Mouse (Mus musculus): ENCODE measurements around the gene Slc39a2.
"Not testable (repeated sequence)": the region's sequence is repeated elsewhere in the genome, so short reads cannot be mapped to it uniquely, and the experiment has no call there.

Slc39a2 gene

GRCm38 (mm10) chr14:51892191-51892939 is at the start of gene Slc39a2:
Gene Slc39a2 (plus strand): TSS chr14:51892889.
- DNase-seq = no peak

DNA sequence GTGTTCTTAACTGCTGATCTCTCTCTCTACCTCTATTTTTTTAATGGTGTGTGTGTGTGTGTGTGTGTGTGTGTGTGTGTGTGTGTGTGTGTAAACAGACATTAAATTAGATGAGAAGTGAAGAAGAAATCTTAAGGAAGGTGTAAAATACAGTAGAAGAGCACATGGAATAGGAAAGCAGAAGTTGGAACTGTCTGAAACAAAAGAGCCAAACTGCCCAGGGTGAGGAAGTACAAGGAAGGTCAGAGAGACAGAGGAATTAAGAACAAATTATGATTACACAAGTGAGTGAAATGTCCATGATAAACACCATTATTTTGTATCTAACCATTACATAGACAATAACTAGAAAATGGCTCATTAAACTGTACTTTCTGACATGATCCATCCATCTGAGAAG is 48.8 kb upstream of the Slc39a2 start:
- DNase-seq = no peak

- no peak for DNase-seq
Observed at GRCm38 (mm10) chr14:51846566-51846965, 46.1 kb upstream of the Slc39a2 start.

DNA sequence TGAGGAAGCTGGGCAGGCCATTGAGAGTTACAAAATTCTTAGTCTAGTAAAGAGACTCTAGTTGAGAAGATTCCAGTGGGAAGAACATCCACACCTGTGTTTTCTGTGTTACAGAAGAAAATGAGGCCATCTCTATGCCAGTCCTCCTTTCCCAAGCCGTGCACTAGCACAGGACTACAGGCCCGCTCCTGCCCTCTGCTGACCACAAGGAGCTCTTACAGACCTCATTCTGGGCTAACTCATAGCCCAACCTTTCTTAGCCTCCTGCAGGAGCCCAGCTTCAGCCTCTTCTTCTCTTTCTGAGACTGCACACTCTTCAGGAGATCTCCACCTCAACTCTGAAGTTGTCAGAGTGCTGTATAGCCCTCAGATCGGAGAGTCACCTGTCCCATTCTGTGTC is 41.7 kb upstream of the Slc39a2 start:
- not testable (repeated sequence) for DNase-seq

GRCm38 (mm10) chr14:51853399-51853798 is 39.3 kb upstream of the Slc39a2 start, which contains the start of gene Ear6:
Gene Ear6 (plus strand): TSS chr14:51853699.
- no peak for DNase-seq

- DNase-seq = not testable (repeated sequence)
Observed at GRCm38 (mm10) chr14:51855280-51855679, 37.4 kb upstream of the Slc39a2 start.

GRCm38 (mm10) chr14:51863603-51864002 is 29.1 kb upstream of the Slc39a2 start:
- DNase-seq = not testable (repeated sequence)

DNA sequence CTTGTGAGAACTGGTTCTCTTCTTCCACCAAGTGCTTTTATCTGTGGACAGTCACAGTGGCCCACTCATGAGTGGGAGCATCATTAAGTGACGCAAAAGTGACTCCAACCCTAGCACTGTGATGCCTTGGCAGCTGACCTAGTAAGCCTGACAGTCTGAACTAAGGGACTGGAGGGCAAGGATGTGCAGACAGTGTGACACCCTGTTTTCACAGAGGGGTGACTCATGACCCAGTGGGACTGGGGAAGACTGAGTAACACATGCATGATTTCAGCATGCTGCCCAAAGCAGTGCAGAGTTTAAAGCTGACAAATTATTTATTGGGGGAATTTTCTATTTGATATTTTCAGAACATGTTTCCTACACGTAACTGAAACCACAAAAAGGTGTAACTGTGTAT is 21.9 kb upstream of the Slc39a2 start:
- no peak for DNase-seq

GRCm38 (mm10) chr14:51871741-51872140 is 20.9 kb upstream of the Slc39a2 start:
- DNase-seq = no peak

- DNase-seq = no peak
Observed at GRCm38 (mm10) chr14:51877517-51877916, 15.2 kb upstream of the Slc39a2 start.

GRCm38 (mm10) chr14:51883527-51884030 is 9.1 kb upstream of the Slc39a2 start:
- peak; percentile 81 to 86 for DNase-seq

GRCm38 (mm10) chr14:51884031-51884544 is 8.6 kb upstream of the Slc39a2 start:
- peak in 1 of 2 experiments; percentile 6 for DNase-seq

DNA sequence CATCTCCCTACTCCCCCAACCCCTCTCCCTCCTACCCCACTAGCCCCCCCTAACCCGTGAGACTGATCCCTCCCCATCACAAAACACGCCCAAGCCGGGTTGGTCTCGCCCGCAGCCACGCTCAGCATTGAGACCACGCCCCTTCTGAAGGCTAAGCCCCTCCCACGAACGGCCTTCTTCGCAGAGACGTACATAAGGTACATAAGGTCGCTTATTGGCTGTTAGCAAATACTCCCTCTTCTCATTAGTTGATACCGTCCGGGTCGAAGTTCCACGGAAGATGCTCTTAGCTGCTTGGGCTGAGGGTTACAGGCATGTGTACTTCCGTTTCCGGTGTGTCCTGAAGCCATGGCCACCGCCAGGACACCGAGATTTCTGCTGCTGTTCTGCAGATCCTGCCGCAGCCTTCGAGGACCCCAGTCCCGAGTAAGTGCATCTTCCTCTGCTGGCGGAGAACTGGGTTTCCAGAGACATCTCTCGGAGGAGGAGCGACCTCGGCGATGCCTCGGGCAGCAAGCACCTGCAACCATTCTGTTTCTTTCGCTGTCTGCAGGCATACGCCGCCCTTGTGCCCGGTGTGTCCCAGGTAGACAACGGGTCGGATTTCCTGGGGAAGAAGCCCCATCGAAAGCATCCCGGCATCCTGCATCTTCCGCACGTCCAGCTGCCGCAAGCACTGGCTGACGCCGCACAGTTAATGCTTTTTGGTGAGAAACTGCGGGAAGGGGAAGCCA is 7.9 kb upstream of the Slc39a2 start, which contains the start of gene Mettl17:
Gene Mettl17 (plus strand): TSS at position 245 of the 734 bp plus-strand sequence.
- peak; percentile 95 to 97 for DNase-seq

DNA sequence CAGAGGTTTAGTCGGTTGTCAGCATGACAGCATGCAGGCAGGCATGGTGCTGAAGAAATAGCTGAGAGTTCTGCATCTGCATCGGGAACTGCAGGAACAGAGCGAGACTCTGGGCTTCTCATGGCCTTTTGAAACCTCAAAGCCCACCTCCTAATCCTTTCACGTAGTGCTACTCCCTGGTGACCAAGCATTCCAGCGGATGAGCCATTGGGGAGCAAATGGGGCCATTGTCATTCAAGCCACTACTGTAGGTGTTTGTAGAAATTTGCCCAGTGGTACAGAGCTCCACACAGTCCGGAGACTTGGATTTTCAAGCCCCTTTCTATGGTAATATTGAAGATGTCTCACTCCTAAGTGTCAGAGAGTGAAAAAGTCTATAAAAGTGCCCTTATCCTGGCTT is 6.6 kb upstream of the Slc39a2 start:
- DNase-seq = no peak

DNA sequence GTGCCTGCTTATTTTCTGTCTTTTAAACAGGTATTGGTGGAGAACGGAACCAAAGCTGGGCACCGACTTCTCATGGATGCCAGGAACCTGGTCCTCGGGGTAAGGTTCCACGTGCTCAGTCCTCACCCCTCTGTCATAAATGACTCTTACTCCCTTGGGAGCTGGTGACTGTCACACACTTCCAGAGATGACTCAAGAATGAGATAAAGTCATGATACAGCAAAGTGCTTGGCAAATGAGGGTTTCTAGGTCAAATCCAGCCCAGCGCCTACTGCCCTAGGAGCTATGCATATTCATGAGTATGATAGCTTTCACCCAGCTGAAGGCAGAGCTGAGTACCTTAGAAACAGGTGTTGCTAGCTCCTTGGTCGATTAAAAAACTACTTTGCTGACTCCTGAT is 2.9 kb upstream of the Slc39a2 start:
- no peak for DNase-seq

- DNase-seq = no peak
Observed at GRCm38 (mm10) chr14:51893094-51893794, 555 bp downstream of the Slc39a2 start.

DNA sequence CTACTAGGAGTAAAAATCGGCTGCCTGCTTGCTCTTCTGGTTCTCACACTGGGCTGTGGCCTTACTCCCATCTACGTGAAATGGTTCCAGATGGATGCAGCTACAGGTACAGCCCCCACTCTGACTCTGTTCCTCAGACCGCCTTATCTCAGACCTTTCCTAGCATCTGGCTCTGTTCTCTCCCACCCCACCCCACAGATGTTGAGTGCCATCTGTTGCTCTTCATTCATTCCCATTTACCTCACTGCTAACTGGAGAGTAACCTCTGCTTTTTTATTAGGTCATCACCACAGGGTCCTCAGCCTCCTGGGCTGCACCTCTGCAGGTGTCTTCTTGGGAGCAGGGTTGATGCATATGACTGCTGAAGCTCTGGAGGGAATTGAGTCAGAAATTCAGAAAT is 1.1 kb downstream of the Slc39a2 start:
- DNase-seq = no peak

DNA sequence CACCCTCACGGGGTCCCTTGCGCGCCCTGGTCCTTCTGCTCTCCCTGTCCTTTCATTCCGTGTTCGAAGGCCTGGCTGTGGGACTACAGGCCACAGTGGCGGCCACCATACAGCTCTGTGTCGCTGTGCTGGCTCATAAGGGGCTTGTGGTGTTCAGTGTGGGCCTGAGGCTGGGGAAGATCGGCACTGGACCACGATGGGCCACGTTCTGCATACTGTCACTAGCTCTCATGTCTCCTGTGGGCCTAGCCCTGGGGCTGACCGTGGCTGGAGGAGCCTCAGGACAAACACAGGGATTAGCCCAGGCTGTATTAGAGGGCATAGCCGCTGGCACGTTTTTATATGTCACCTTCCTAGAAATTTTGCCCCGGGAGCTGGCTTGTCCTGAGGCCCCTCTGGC is 2.4 kb downstream of the Slc39a2 start:
- DNase-seq = no peak

- DNase-seq = no peak
Observed at GRCm38 (mm10) chr14:51896019-51896418, 3.3 kb downstream of the Slc39a2 start.

DNA sequence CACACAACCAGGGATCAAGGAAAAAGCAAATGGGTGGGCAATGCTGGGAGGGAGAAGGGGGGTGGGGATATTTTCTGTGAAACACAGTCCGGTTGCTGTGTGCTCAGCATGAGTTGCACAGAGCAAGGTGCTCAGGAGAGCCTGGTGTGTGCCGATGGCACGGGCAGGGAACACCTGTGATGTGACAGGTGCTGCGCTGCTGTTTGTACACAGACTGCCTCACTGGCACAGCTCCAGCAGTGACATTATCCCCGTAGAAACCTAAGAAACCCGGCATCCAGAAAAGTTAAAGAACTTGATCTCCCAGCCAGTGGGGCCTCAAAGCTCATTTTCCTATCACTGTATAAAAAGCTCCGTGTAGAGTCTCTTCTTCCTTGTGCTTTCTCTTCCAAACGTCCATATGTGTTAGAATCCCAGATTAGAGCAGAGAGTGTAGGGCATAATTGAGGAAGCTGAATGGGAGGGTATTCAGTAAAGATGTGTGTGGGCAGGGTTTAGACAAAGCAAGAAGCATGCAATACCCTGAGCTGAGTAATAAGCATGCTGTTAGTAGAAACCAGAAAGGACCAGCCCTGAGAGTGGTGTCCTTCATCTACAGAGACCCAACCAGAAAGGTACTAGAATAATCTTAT is 4.0 kb downstream of the Slc39a2 start:
- no peak for DNase-seq

GRCm38 (mm10) chr14:51899351-51899750 is 6.7 kb downstream of the Slc39a2 start:
- DNase-seq = no peak

Data from B cell, adult 2 months (primary cell).